Mouse (Mus musculus) liver, postnatal 0 days (tissue): ENCODE measurements around the gene Cfap99. TPM values are rescaled to one million over a fixed set of nuclear protein-coding genes. Genes with fewer than 3 reads are reported as not detected.

Experiments
- ATAC-seq: fragments of 200-750 bp; cut with Nextera tagmentation; 2 replicates; pipeline ENCODE4 v1.8.0; 2017; ENCODE audit warnings: mild to moderate bottlenecking, moderate library complexity
- DNase-seq: peaks from one replicate; pipeline ENCODE4 v3.0.0-alpha.2; 2016
- H3K27ac ChIP-seq: fragments of 300-500 bp; sonication (generic); 2 replicates; pipeline ENCODE4 v1.5.1; 2014; ENCODE audit warnings: antibody characterized with exemption, moderate library complexity, mild to moderate bottlenecking, low read depth
- H3K27me3 ChIP-seq: fragments of 300-500 bp; sonication (generic); 2 replicates; pipeline ENCODE4 v1.6.1; 2014; ENCODE audit warnings: low read length, control low read depth, mixed read lengths; ENCODE audit not compliant: insufficient read depth
- H3K36me3 ChIP-seq: fragments of 300-500 bp; sonication (generic); replicated peaks from 2 replicates; pipeline ENCODE4 v1.6.1; 2014; ENCODE audit warnings: mild to moderate bottlenecking, control low read depth, low read length, moderate library complexity, mixed read lengths; ENCODE audit not compliant: insufficient read depth
- H3K4me1 ChIP-seq: fragments of 300-500 bp; sonication (generic); 2 replicates; pipeline ENCODE4 v1.6.1; 2014; ENCODE audit warnings: antibody characterized with exemption, mild to moderate bottlenecking, control low read depth; ENCODE audit not compliant: insufficient read depth
- H3K4me2 ChIP-seq: fragments of 300-500 bp; sonication (generic); 2 replicates; pipeline ENCODE4 v1.6.1; 2014; ENCODE audit warnings: low read depth, mild to moderate bottlenecking, low read length, moderate library complexity, mixed read lengths
- H3K4me3 ChIP-seq: fragments of 300-500 bp; sonication (generic); 2 replicates; pipeline ENCODE4 v1.5.1; 2014; ENCODE audit warnings: low read depth, low read length
- H3K9ac ChIP-seq: fragments of 300-500 bp; sonication (generic); replicated peaks from 2 replicates; pipeline ENCODE4 v1.6.1; 2014; ENCODE audit warnings: mild to moderate bottlenecking, moderate library complexity
- H3K9me3 ChIP-seq: fragments of 300-500 bp; sonication (generic); 2 replicates; pipeline ENCODE4 v1.6.1; 2016; ENCODE audit warnings: mild to moderate bottlenecking, control low read depth, low read length, mixed read lengths
- CTCF ChIP-seq: sonication (generic); IDR thresholded peaks from 2 replicates; pipeline ENCODE4 v1.5.1; 2016; ENCODE audit warnings: antibody characterized with exemption, low read depth
- EP300 ChIP-seq: IDR thresholded peaks from 2 replicates; pipeline ENCODE4 v1.6.1; 2016; ENCODE audit warnings: antibody characterized with exemption, low read depth, mild to moderate bottlenecking
- WGBS: fragments of 180-500 bp; shearing (Covaris S2); extraction: QIAGEN DNeasy Blood & Tissue Kit; methylation state at CpG from one replicate; pipeline ENCODE4 v1.1.7; 2014; ENCODE audit not compliant: insufficient replicate concordance; 5-methylcytosine and 5-hydroxymethylcytosine counted together
- polyA plus RNA-seq: library from polyadenylated mRNA; unstranded; fragments of >200 nt; fragmentation: Nextera tagmentation; extraction: Ambion mirVana; gene quantifications from 2 replicates; pipeline ENCODE4 v1.2.1, GENCODE M21; 2015

Cfap99 gene
- polyA plus RNA-seq, 1 experiment from 2014 or later, result not detected

GRCm38 (mm10) chr5:34269197-34269920 lies 19.0 kb upstream of the Cfap99 start:
- no peak overlapping the region for H3K27ac ChIP-seq
- 74% methylated on average over 16 of the region's 16 CpGs for WGBS

GRCm38 (mm10) chr5:34269921-34270465 lies 18.4 kb upstream of the Cfap99 start:
- Histone ChIP-seq H3K4me1 (no peaks in the 10 kb centered on the region), H3K9me3 (no peaks in the 10 kb centered on the region), H3K4me2 (no peak overlapping the region), H3K9ac (no peak overlapping the region), H3K27me3 (no peaks in the 10 kb centered on the region), H3K36me3 (no peaks in the 10 kb centered on the region), H3K4me3 (no peak overlapping the region), H3K27ac (no peak overlapping the region)
- DNase-seq, result no peak
- TF ChIP-seq CTCF, result no peak
- no peak for TF ChIP-seq EP300
- peak; percentile 33; the same call in 1 of the 2 replicates for ATAC-seq
- 50% methylated on average over 12 of the region's 12 CpGs for WGBS

More at GRCm38 (mm10) chr5:34269197-34269920, 19.0 kb upstream of the Cfap99 start:
- Histone ChIP-seq H3K9me3 (no peaks in the 10 kb centered on the region), H3K4me3 (no peak overlapping the region), H3K4me1 (no peaks in the 10 kb centered on the region), H3K36me3 (no peaks in the 10 kb centered on the region), H3K27me3 (no peaks in the 10 kb centered on the region), H3K4me2 (no peak overlapping the region), H3K9ac (no peak overlapping the region)
- no peak for TF ChIP-seq EP300
- no peak for TF ChIP-seq CTCF
- no peak for DNase-seq
- ATAC-seq, result no peak

GRCm38 (mm10) chr5:34271743-34272142 lies 16.7 kb upstream of the Cfap99 start:
- no peaks in the 10 kb centered on the region for H3K9me3 ChIP-seq
- H3K4me1 ChIP-seq, result no peaks in the 10 kb centered on the region
- H3K27ac ChIP-seq, result no peak overlapping the region
- DNase-seq, result peak; percentile 64
- H3K27me3 ChIP-seq, result no peaks in the 10 kb centered on the region
- TF ChIP-seq CTCF (peak; percentile 74), EP300 (no peak)
- no peak overlapping the region for H3K4me3 ChIP-seq
- ATAC-seq, result no peak
- H3K36me3 ChIP-seq, result no peaks in the 10 kb centered on the region
- WGBS, result 30% methylated on average over 4 of the region's 4 CpGs
- H3K9ac ChIP-seq, result no peak overlapping the region
- H3K4me2 ChIP-seq, result no peak overlapping the region

DNA sequence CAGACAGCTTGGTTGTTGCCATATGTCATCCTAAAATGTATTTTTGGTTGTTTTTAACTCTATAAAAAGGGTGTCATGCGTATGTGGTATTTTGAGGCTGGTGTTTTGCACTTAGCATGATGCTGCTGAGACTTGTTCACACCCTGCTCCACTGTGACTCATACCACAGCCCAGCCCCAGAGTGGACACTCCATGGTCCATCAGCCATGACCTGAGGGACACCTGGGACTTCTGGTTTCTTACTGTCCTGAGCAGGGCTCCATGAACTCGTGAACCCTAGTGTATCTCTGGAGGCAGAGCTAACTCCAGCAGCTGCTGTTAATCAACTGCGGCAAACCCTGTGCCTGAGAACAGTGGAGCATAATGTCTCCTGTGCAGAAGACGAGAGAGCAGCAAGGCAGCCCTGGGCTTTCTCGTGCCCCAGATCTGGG lies 15.1 kb upstream of the Cfap99 start:
- Histone ChIP-seq H3K4me2 (no peak overlapping the region), H3K36me3 (no peaks in the 10 kb centered on the region), H3K9ac (no peak overlapping the region), H3K4me1 (no peaks in the 10 kb centered on the region), H3K27me3 (no peaks in the 10 kb centered on the region), H3K4me3 (no peak overlapping the region), H3K27ac (no peak overlapping the region), H3K9me3 (no peaks in the 10 kb centered on the region)
- ATAC-seq (no peak), DNase-seq (no peak)
- TF ChIP-seq EP300 (no peak), CTCF (no peak)
- 74% methylated on average over 5 of the region's 5 CpGs for WGBS

DNA sequence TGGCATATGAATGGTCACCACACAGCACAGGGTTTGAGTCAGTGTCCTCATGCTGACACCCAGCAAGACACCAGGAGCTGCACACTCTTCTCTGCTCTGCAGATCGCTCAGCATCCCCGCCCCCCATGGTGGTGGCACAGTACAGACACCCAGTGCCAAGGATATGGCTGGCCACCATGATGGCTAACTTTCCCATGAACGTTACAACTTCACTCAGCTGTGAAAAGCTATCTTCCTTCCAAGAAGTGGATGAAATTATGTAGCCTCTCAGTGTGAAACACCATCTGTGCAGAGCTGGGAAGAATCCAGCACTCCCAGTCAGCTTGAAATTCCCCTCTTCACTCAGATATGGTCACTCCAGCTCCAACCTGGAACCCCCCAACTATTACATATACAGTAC lies 14.1 kb upstream of the Cfap99 start:
- no peak overlapping the region for H3K4me2 ChIP-seq
- no peaks in the 10 kb centered on the region for H3K36me3 ChIP-seq
- TF ChIP-seq CTCF, result no peak
- TF ChIP-seq EP300, result no peak
- no peak overlapping the region for H3K9ac ChIP-seq
- no peak for DNase-seq
- H3K9me3 ChIP-seq, result no peaks in the 10 kb centered on the region
- ATAC-seq, result no peak
- no peaks in the 10 kb centered on the region for H3K4me1 ChIP-seq
- WGBS, result 90% methylated on average over 3 of the region's 3 CpGs
- H3K27ac ChIP-seq, result no peak overlapping the region
- no peak overlapping the region for H3K4me3 ChIP-seq
- H3K27me3 ChIP-seq, result no peaks in the 10 kb centered on the region

- ATAC-seq, result no peak
- no peaks in the 10 kb centered on the region for H3K4me1 ChIP-seq
- TF ChIP-seq EP300 (no peak), CTCF (no peak)
- no peaks in the 10 kb centered on the region for H3K9me3 ChIP-seq
- WGBS, result 74% methylated on average over 10 of the region's 10 CpGs
- no peaks in the 10 kb centered on the region for H3K27me3 ChIP-seq
- no peak overlapping the region for H3K27ac ChIP-seq
- no peaks in the 10 kb centered on the region for H3K36me3 ChIP-seq
- no peak overlapping the region for H3K4me2 ChIP-seq
- H3K9ac ChIP-seq, result no peak overlapping the region
- H3K4me3 ChIP-seq, result no peak overlapping the region
- DNase-seq, result no peak
These were observed 13.6 kb upstream of the Cfap99 start for GRCm38 (mm10) chr5:34274676-34275293.
